21 mouse cellular contexts compared by ENCODE assay signal in genomic region chr10:68121960-68122359, GRCm38 (mm10).
DNase-seq lines count a peak whose midpoint lies in the region; ATAC-seq and TF ChIP-seq lines count a peak whose summit lies in the region.
"Had no signal": no experiment of that assay in that cellular context is flagged by ENCODE, and none has a peak within 500 bp of the region (broad histone marks: within the 10 kb centered on the region; RNA-seq: fewer than 3 reads in every experiment).

No protein-coding gene starts in this region.

- H3K4me1 ChIP-seq in liver, adult 2 months (ENCODE audit: control insufficient read depth, insufficient read depth, low read length) = peaks cover 41% of the 10 kb centered on the region
- peaks cover 38% of the 10 kb centered on the region for H3K4me1 ChIP-seq in heart, postnatal 0 days (ENCODE audit: control insufficient read depth, insufficient read depth)
- H3K4me1 ChIP-seq: midbrain, embryonic 12.5 days had no signal

- H3K4me3 ChIP-seq in liver, adult 2 months (ENCODE audit: insufficient read depth, low read depth, low read length) = no peak overlapping the region
- no peak overlapping the region for H3K4me3 ChIP-seq in heart, postnatal 0 days (ENCODE audit: low read depth, low read length)
- H3K4me3 ChIP-seq: embryonic facial prominence, embryonic 12.5 days; heart, embryonic 13.5 days; limb, embryonic 12.5 days; midbrain, embryonic 12.5 days had no signal

- H3K9me3 ChIP-seq in heart, postnatal 0 days (replicated peaks; ENCODE audit: control insufficient read depth, low read length) = no peaks in the 10 kb centered on the region
- H3K9me3 ChIP-seq: embryonic facial prominence, embryonic 12.5 days; heart, embryonic 13.5 days; limb, embryonic 12.5 days; midbrain, embryonic 12.5 days had no signal

- H3K9ac ChIP-seq in liver, adult 2 months (ENCODE audit: low read depth, low read length) = no peak overlapping the region
- no peak overlapping the region for H3K9ac ChIP-seq in heart, postnatal 0 days (replicated peaks; ENCODE audit: low read depth, low read length)
- H3K9ac ChIP-seq: embryonic facial prominence, embryonic 12.5 days; heart, embryonic 13.5 days; limb, embryonic 12.5 days; lung, embryonic 14.5 days; midbrain, embryonic 12.5 days had no signal

- H3K27ac ChIP-seq in liver, adult 2 months (replicated peaks; ENCODE audit: insufficient read depth, low read depth, low read length) = peak overlapping the region; percentile 42
- H3K27ac ChIP-seq in heart, postnatal 0 days (ENCODE audit: low read depth) = no peak overlapping the region
- H3K27ac ChIP-seq: embryonic facial prominence, embryonic 12.5 days; heart, embryonic 13.5 days; hindbrain, postnatal 0 days; limb, embryonic 12.5 days; midbrain, embryonic 12.5 days; stomach, postnatal 0 days had no signal

- H3K27me3 ChIP-seq in liver, adult 2 months (ENCODE audit: control insufficient read depth, insufficient read depth, low read length) = no peaks in the 10 kb centered on the region
- no peaks in the 10 kb centered on the region for H3K27me3 ChIP-seq in heart, postnatal 0 days (ENCODE audit: control insufficient read depth, insufficient read depth, low read length)
- H3K27me3 ChIP-seq: embryonic facial prominence, embryonic 12.5 days; heart, embryonic 13.5 days; limb, embryonic 12.5 days; midbrain, embryonic 12.5 days had no signal

- H3K36me3 ChIP-seq in liver, adult 2 months (ENCODE audit: control insufficient read depth, insufficient read depth, low read length) = peaks cover 84% of the 10 kb centered on the region
- peaks cover 61% of the 10 kb centered on the region for H3K36me3 ChIP-seq in heart, postnatal 0 days (replicated peaks; ENCODE audit: control insufficient read depth, insufficient read depth, low read length)
- H3K36me3 ChIP-seq: midbrain, embryonic 12.5 days had no signal

- TF ChIP-seq EP300 in heart, postnatal 0 days (IDR thresholded peaks at IDR 0.05; ENCODE audit: low read depth) = no peak

- TF ChIP-seq CTCF in liver, adult 2 months (IDR thresholded peaks at IDR 0.05; ENCODE audit: low read depth, low read length) = no peak
- TF ChIP-seq CTCF in heart, postnatal 0 days (IDR thresholded peaks at IDR 0.05; ENCODE audit: low read depth) = no peak

- WGBS in liver, adult 2 months = 42% methylated on average over 4 of the region's 4 CpGs
- WGBS in heart, postnatal 0 days = 57% methylated on average over 4 of the region's 4 CpGs

- TF ChIP-seq POLR2A in liver, adult 2 months (IDR thresholded peaks at IDR 0.05; ENCODE audit: extremely low read depth, insufficient read depth, low read length) = no peak

- H3K79me2 ChIP-seq in liver, adult 2 months (ENCODE audit: control insufficient read depth, insufficient read depth, low read length) = peaks cover 15% of the 10 kb centered on the region; the same call in 1 of the 2 replicates

- DNase-seq in liver, adult 2 months (ENCODE audit: extremely low read depth, low read depth, low spot score) = peak; percentile 50
- DNase-seq in liver = no peak
- DNase-seq in gastrocnemius, postnatal 10 days = peak; percentile 30
- DNase-seq in heart, postnatal 0 days (ENCODE audit: low spot score) = no peak
- DNase-seq in lung, postnatal 36 days = peak; percentile 76
- no peak for DNase-seq in spleen, postnatal 36 days (ENCODE audit: low spot score in 2 of 2)
- DNase-seq: adrenal gland, adult 2 months; B cell, adult 2 months; cerebellum, adult 18-20 months; kidney, adult 8-10 months; lung, embryonic 14.5 days; spleen, adult 18-20 months; thymus, postnatal 36 days had no signal

- no peak overlapping the region for H3K4me2 ChIP-seq in heart, postnatal 0 days (ENCODE audit: low read depth, low read length)
- H3K4me2 ChIP-seq: embryonic facial prominence, embryonic 12.5 days; heart, embryonic 13.5 days; limb, embryonic 12.5 days; lung, embryonic 14.5 days; midbrain, embryonic 12.5 days had no signal

- ATAC-seq in heart, postnatal 0 days (ENCODE audit: insufficient read depth, low read depth) = peak; percentile 15; the same call in 1 of the 2 replicates
- no peak for ATAC-seq in erythroid progenitor cell, adult 5-6 weeks (replicated peaks; ENCODE audit: low FRiP score, poor library complexity, severe bottlenecking)
- ATAC-seq in activated CD4-positive, CD25-positive, alpha-beta regulatory T cell, adult 4 months = no peak
- ATAC-seq: hindbrain, postnatal 0 days had no signal

Comparison
In these comparisons a context has a peak if more than half of its experiments do, and no peak if none do; other contexts are left out.
1. DNase-seq: peak in liver, adult 2 months (single experiment), gastrocnemius, postnatal 10 days (single experiment) and lung, postnatal 36 days (single experiment); none in liver (single experiment), heart, postnatal 0 days (single experiment) and spleen, postnatal 36 days (0 of 2).